Mouse (Mus musculus) central nervous system, embryonic 14 days (tissue): Measurements from ENCODE around the gene Rapsn. TPM values are rescaled to one million over a fixed set of nuclear protein-coding genes. Genes with fewer than 3 reads are reported as not detected.

Experiments used
- polyA plus RNA-seq: library from polyadenylated mRNA; depleted of rRNA; stranded (reverse); fragments of >200 nt; gene quantifications from 2 replicates; pipeline ENCODE4 v1.2.3, GENCODE M21; 2012; rRNA removed

The Rapsn gene
- 0.87 and 3.8 TPM in 2 replicates for polyA plus RNA-seq

GRCm38 (mm10) chr2:91035385-91035784 is at the start of gene Rapsn:
Rapsn (plus strand) TSS chr2:91035620.

GRCm38 (mm10) chr2:91053934-91054382 is 18.5 kb downstream of the Rapsn start, which contains the start of gene Psmc3:
Psmc3 (plus strand) TSS chr2:91054009.

GRCm38 (mm10) chr2:91070076-91070800 is 34.8 kb downstream of the Rapsn start, which contains the start of gene Slc39a13:
Slc39a13 (minus strand) TSS chr2:91070417.

GRCm38 (mm10) chr2:91081775-91082695 is 46.6 kb downstream of the Rapsn start, which contains the start of gene Spi1:
Spi1 (plus strand) TSS chr2:91082390.

Other genes with a start within 250 kb of the Rapsn start
- gene Mtch2, start 188.5 kb upstream of the Rapsn start, polyA plus RNA-seq = 150 and 167 TPM in 2 replicates
- 106 and 128 TPM in 2 replicates for gene C1qtnf4, start 149.8 kb upstream of the Rapsn start, polyA plus RNA-seq
- 36.8 and 41.3 TPM in 2 replicates for gene Kbtbd4, start 130.9 kb upstream of the Rapsn start, polyA plus RNA-seq
- 166 and 176 TPM in 2 replicates for gene Ndufs3, start 130.8 kb upstream of the Rapsn start, polyA plus RNA-seq
- gene Celf1, start 95.2 kb upstream of the Rapsn start, polyA plus RNA-seq = 105 and 120 TPM in 2 replicates
- 189 and 195 TPM in 2 replicates for gene Psmc3, start 18.4 kb downstream of the Rapsn start, polyA plus RNA-seq
- 50.2 and 64.7 TPM in 2 replicates for gene Slc39a13, start 34.8 kb downstream of the Rapsn start, polyA plus RNA-seq
- 6.7 and 6.9 TPM in 2 replicates for gene Spi1, start 46.8 kb downstream of the Rapsn start, polyA plus RNA-seq
- 0.02 and 0.08 TPM in 2 replicates for gene Mybpc3, start 82.5 kb downstream of the Rapsn start, polyA plus RNA-seq
- gene Madd, start 148.2 kb downstream of the Rapsn start, polyA plus RNA-seq = 89.0 and 90.3 TPM in 2 replicates
- gene Nr1h3, start 167.2 kb downstream of the Rapsn start, polyA plus RNA-seq = 3.2 and 3.6 TPM in 2 replicates
- 35.3 and 36.3 TPM in 2 replicates for gene Acp2, start 167.3 kb downstream of the Rapsn start, polyA plus RNA-seq
- 34.6 and 36.6 TPM in 2 replicates for gene Ddb2, start 201.4 kb downstream of the Rapsn start, polyA plus RNA-seq
- gene Pacsin3, start 220.3 kb downstream of the Rapsn start, polyA plus RNA-seq = 27.3 and 34.3 TPM in 2 replicates
- gene Arfgap2, start 229.4 kb downstream of the Rapsn start, polyA plus RNA-seq = 37.8 and 40.4 TPM in 2 replicates